Mouse (Mus musculus) heart, postnatal 4 days (tissue): ENCODE measurements around the gene Fbxo39. TPM values are rescaled to one million over a fixed set of nuclear protein-coding genes. Genes with fewer than 3 reads are reported as not detected.

ENCODE experiments used
- DNase-seq: peaks from one replicate; pipeline ENCODE4 v3.0.0; 2021
- total RNA-seq, 2 experiments: library from RNA; stranded (reverse); gene quantifications; 2 replicates each; pipeline ENCODE4 v1.2.3; 2021

The Fbxo39 gene
- total RNA-seq: not detected

- DNase-seq: no peak
These were observed at the start of gene Fbxo39 for GRCm38 (mm10) chr11:72314151-72314895. Gene Fbxo39 (plus strand): TSS chr11:72314444.

- peak; percentile 7 for DNase-seq
These were observed 48.8 kb upstream of the Fbxo39 start for GRCm38 (mm10) chr11:72265483-72265882.

- DNase-seq: peak; percentile 65
These were observed 47.9 kb upstream of the Fbxo39 start for GRCm38 (mm10) chr11:72266207-72266959.

- DNase-seq: peak; percentile 7
These were observed 47.2 kb upstream of the Fbxo39 start, which contains the start of gene Slc13a5 for GRCm38 (mm10) chr11:72266960-72267560. Gene Slc13a5 (minus strand): TSS chr11:72267222.

- no peak for DNase-seq
These were observed 42.5 kb upstream of the Fbxo39 start for GRCm38 (mm10) chr11:72271761-72272160.

GRCm38 (mm10) chr11:72273341-72273740, 40.9 kb upstream of the Fbxo39 start:
- DNase-seq: no peak

GRCm38 (mm10) chr11:72281143-72281851, 32.9 kb upstream of the Fbxo39 start:
- DNase-seq: no peak

GRCm38 (mm10) chr11:72281852-72282400, 32.3 kb upstream of the Fbxo39 start:
- DNase-seq: no peak

- DNase-seq: no peak
These were observed 30.6 kb upstream of the Fbxo39 start for GRCm38 (mm10) chr11:72283486-72284224.

GRCm38 (mm10) chr11:72284532-72285182, 29.6 kb upstream of the Fbxo39 start:
- no peak for DNase-seq

- no peak for DNase-seq
These were observed 28.2 kb upstream of the Fbxo39 start for GRCm38 (mm10) chr11:72285971-72286480.

- DNase-seq: no peak
These were observed 27.6 kb upstream of the Fbxo39 start for GRCm38 (mm10) chr11:72286651-72287050.

- DNase-seq: no peak
These were observed 27.1 kb upstream of the Fbxo39 start for GRCm38 (mm10) chr11:72287126-72287525.

GRCm38 (mm10) chr11:72287543-72287942, 26.7 kb upstream of the Fbxo39 start:
- DNase-seq: no peak

- DNase-seq: no peak
These were observed 21.1 kb upstream of the Fbxo39 start for GRCm38 (mm10) chr11:72293116-72293515.

GRCm38 (mm10) chr11:72301334-72301733, 12.9 kb upstream of the Fbxo39 start, which contains the start of gene Xaf1:
Gene Xaf1 (plus strand): TSS chr11:72301629.
- peak; percentile 73 for DNase-seq

GRCm38 (mm10) chr11:72302230-72302629, 12.0 kb upstream of the Fbxo39 start:
- peak; percentile 68 for DNase-seq

- no peak for DNase-seq
These were observed 6.8 kb upstream of the Fbxo39 start for GRCm38 (mm10) chr11:72307461-72307860.

GRCm38 (mm10) chr11:72308982-72309381, 5.3 kb upstream of the Fbxo39 start:
- no peak for DNase-seq

- no peak for DNase-seq
These were observed 3.8 kb upstream of the Fbxo39 start for GRCm38 (mm10) chr11:72310491-72310890.
